Mouse (Mus musculus) kidney, embryonic 14.5 days (tissue): ENCODE data around the gene Npm1. TPM values are rescaled to one million over a fixed set of nuclear protein-coding genes. Genes with fewer than 3 reads are reported as not detected.

Experiments
- ATAC-seq: fragments of 200-750 bp; cut with Nextera tagmentation; 2 replicates; pipeline ENCODE4 v1.8.0; 2017; ENCODE audit warnings: moderate number of reproducible peaks, mild to moderate bottlenecking, moderate TSS enrichment, moderate library complexity; ENCODE audit not compliant: low FRiP score, low TSS enrichment
- H3K27ac ChIP-seq: fragments of 300-500 bp; sonication (generic); 2 replicates; pipeline ENCODE4 v1.5.1; 2014; ENCODE audit warnings: low read depth, mild to moderate bottlenecking, low read length, moderate library complexity, mixed read lengths
- H3K27me3 ChIP-seq: fragments of 300-500 bp; sonication (generic); 2 replicates; pipeline ENCODE4 v1.6.1; 2014; ENCODE audit warnings: mild to moderate bottlenecking, low read length; ENCODE audit not compliant: control insufficient read depth, insufficient read depth
- H3K36me3 ChIP-seq: fragments of 300-500 bp; sonication (generic); 2 replicates; pipeline ENCODE4 v1.6.1; 2014; ENCODE audit warnings: low read length, mixed read lengths; ENCODE audit not compliant: control insufficient read depth, insufficient read depth
- H3K4me1 ChIP-seq: fragments of 300-500 bp; sonication (generic); 2 replicates; pipeline ENCODE4 v1.6.1; 2014; ENCODE audit warnings: low read length, mixed read lengths; ENCODE audit not compliant: control insufficient read depth, insufficient read depth
- H3K4me2 ChIP-seq: fragments of 300-500 bp; sonication (generic); replicated peaks from 2 replicates; pipeline ENCODE4 v1.6.1; 2014; ENCODE audit warnings: low read depth, mild to moderate bottlenecking, low read length
- H3K4me3 ChIP-seq: fragments of 300-500 bp; sonication (generic); 2 replicates; pipeline ENCODE4 v1.5.1; 2014; ENCODE audit warnings: mild to moderate bottlenecking, low read length
- H3K9ac ChIP-seq: fragments of 300-500 bp; sonication (generic); 2 replicates; pipeline ENCODE4 v1.6.1; 2014; ENCODE audit warnings: low read depth, mild to moderate bottlenecking, low read length, moderate library complexity
- H3K9me3 ChIP-seq: fragments of 300-500 bp; sonication (generic); 2 replicates; pipeline ENCODE4 v1.6.1; 2016; ENCODE audit warnings: low read length; ENCODE audit not compliant: control insufficient read depth
- WGBS: fragments of 180-500 bp; shearing (Covaris S2); extraction: QIAGEN DNeasy Blood & Tissue Kit; methylation state at CpG from one replicate; pipeline ENCODE4 v1.1.7; 2014; 5-methylcytosine and 5-hydroxymethylcytosine counted together
- polyA plus RNA-seq: library from polyadenylated mRNA; unstranded; fragments of >200 nt; fragmentation: Nextera tagmentation; extraction: Ambion mirVana; gene quantifications from 2 replicates; pipeline ENCODE4 v1.2.1, GENCODE M21; 2014

The Npm1 gene
- polyA plus RNA-seq, 1 experiment from 2014 or later = 1,562 TPM

DNA sequence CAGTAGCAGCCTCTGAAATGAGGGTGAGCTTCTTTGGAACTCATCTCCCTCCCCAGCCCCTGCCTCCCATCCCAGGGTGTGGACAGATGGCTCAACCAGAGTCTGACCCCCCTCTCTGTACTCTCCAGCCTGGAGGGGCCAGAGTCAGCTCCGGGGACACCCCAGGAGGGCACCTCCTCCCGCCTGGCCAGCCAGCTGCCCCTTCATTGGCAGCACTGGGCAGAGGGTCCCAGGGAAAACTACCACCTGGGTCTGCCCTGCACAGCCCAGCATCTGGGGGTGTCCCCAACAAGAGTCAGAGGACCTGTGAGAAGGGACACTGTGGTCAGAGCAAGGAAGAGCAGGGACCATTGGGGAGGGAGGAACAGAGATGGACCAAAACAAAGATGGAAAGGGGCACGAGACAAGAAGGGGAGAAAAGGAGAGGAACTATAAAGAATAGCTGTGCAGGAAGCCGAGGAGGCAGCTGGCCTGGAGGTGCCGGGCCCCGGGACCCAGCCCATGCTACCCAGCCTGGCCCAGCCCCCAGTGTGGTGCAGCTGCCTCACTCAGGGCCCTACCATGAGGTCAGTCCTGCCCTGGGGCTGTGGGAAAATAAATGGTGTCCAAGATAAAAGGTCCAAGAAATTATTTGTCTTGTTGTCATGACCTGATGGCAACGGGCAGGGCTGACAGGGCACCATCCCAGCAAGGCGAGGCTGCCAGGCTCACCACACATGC, 30.2 kb downstream of the Npm1 start:
- H3K4me1 ChIP-seq = no peaks in the 10 kb centered on the region
- no peak overlapping the region for H3K4me2 ChIP-seq
- WGBS = 67% methylated on average over 8 of the region's 8 CpGs
- no peak overlapping the region for H3K4me3 ChIP-seq
- no peak overlapping the region for H3K9ac ChIP-seq
- no peaks in the 10 kb centered on the region for H3K9me3 ChIP-seq
- H3K36me3 ChIP-seq = no peaks in the 10 kb centered on the region
- no peaks in the 10 kb centered on the region for H3K27me3 ChIP-seq
- H3K27ac ChIP-seq = no peak overlapping the region
- ATAC-seq = no peak

DNA sequence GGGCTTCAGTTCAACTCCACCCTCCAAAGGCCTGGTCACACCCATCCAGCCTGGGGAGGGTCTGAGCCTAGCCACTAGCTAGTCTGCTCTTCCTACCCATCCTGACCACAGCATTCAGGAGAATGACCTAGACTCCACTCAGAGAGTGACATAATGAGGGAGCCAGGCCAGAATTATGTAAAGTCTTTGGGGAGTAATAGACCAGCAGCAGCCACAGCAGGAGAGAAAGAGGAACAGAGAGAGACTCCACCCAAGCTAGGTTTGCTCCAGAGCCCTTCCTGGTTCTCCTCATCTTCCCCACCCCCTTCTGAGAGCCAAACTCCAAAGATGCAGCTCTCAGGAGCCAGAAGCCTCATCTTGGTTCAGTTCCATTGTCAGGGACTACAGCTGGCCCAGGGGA, 35.9 kb downstream of the Npm1 start:
- no peaks in the 10 kb centered on the region for H3K27me3 ChIP-seq
- H3K9ac ChIP-seq = no peak overlapping the region
- H3K4me3 ChIP-seq = no peak overlapping the region
- no peak overlapping the region for H3K4me2 ChIP-seq
- H3K27ac ChIP-seq = no peak overlapping the region
- H3K9me3 ChIP-seq = no peaks in the 10 kb centered on the region
- ATAC-seq = no peak
- peaks cover 4% of the 10 kb centered on the region; the same call in 1 of the 2 replicates for H3K4me1 ChIP-seq
- no peaks in the 10 kb centered on the region for H3K36me3 ChIP-seq

DNA sequence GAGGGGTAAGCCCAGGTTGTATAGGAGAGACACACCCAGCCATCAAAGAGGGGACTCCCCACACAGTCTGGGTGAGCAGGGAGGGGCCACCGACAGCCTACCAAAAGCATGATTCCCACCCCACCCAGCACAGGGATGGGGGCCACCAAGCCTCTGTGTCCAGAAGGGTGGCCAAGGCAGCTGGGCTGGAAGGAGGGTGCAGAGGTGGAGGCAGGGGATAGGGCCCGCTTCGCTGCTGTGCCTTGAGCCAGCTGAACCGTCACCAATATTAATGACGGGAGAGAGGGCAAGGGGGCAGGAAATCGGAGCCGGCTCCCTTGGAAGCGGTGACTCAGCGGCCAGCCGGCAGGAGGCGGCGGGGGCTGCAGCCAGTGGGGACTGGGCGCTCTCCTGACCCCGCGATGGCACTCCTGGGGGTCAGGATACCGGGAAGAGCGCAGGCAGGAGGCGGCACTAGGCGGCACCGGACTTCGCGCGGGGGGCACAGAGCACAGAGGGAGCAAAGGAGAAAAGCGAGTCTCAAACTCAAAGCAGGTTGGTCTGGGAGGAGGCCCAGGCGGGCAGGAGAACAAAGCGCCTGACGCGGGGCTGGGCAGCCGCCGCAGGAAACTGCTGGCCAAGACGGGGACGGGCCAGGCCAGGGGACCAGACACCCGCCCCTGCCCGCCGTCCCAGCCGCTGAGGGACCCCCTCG, 40.3 kb downstream of the Npm1 start:
- H3K4me3 ChIP-seq = peak overlapping the region; percentile 27
- no peaks in the 10 kb centered on the region for H3K27me3 ChIP-seq
- WGBS = under 1% methylated on average over 37 of the region's 37 CpGs
- peak overlapping the region; percentile 66 for H3K4me2 ChIP-seq
- H3K9me3 ChIP-seq = no peaks in the 10 kb centered on the region
- H3K36me3 ChIP-seq = no peaks in the 10 kb centered on the region
- peaks cover 4% of the 10 kb centered on the region; the same call in 1 of the 2 replicates for H3K4me1 ChIP-seq
- H3K27ac ChIP-seq = no peak overlapping the region
- H3K9ac ChIP-seq = peak overlapping the region; percentile 38; the same call in 1 of the 2 replicates
- peak; percentile 89 for ATAC-seq

GRCm38 (mm10) chr11:33119556-33119955, 43.5 kb downstream of the Npm1 start:
- Histone ChIP-seq H3K27me3 (no peaks in the 10 kb centered on the region), H3K9ac (no peak overlapping the region), H3K4me2 (no peak overlapping the region), H3K9me3 (no peaks in the 10 kb centered on the region), H3K27ac (no peak overlapping the region), H3K36me3 (no peaks in the 10 kb centered on the region), H3K4me1 (peaks cover 4% of the 10 kb centered on the region; the same call in 1 of the 2 replicates), H3K4me3 (no peak overlapping the region)
- 59% methylated on average over 8 of the region's 8 CpGs for whole genome bisulfite sequencing
- no peak for ATAC-seq

DNA sequence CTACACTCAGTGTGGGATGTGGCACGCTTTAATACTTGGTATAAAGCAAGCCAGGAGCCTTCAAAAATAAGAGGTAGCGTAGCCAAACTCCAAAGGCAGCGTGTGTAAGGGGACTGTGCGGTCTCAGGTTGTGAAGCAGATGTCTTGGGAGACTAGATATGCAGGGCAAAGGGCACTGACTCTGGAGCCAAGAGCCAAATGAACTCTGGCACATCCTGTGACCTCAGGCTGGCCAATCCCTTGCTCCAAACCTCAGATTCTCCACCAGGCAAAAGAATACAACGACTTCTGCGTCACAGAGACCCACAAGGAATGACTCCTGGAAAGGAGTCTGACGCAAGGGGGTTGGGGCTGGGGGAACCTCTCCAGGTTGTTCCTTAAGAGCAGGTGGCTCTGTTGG, 43.9 kb downstream of the Npm1 start:
- Histone ChIP-seq H3K27me3 (no peaks in the 10 kb centered on the region), H3K9me3 (no peaks in the 10 kb centered on the region), H3K4me3 (no peak overlapping the region), H3K9ac (no peak overlapping the region), H3K4me1 (peaks cover 4% of the 10 kb centered on the region; the same call in 1 of the 2 replicates), H3K4me2 (no peak overlapping the region), H3K36me3 (no peaks in the 10 kb centered on the region), H3K27ac (no peak overlapping the region)
- WGBS = 80% methylated on average over 7 of the region's 7 CpGs
- ATAC-seq = no peak

DNA sequence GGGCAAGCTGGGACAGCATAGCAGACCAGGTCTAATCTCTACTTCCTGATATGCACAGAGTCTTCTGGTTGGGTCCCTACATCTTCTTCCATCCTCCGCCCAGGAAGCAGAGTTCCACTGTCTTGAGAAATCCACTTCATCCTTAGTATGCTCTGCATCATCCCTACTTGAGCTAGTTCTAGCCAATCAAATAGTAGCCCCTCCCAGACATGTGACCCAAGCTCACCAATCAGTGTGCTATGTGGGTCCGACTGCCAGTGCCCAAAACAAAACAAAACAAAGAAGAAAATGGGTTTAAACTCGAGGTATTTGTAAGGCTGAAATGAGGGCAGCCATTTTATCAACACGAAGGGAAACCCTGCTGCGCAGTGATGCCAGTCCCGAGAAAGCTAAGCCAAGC, 44.5 kb downstream of the Npm1 start:
- Histone ChIP-seq H3K4me1 (peaks cover 4% of the 10 kb centered on the region; the same call in 1 of the 2 replicates), H3K27ac (no peak overlapping the region), H3K36me3 (no peaks in the 10 kb centered on the region), H3K4me2 (no peak overlapping the region), H3K4me3 (no peak overlapping the region), H3K27me3 (no peaks in the 10 kb centered on the region), H3K9ac (no peak overlapping the region), H3K9me3 (no peaks in the 10 kb centered on the region)
- WGBS = 74% methylated on average over 6 of the region's 6 CpGs
- no peak for ATAC-seq

- 84% methylated on average over 3 of the region's 3 CpGs for WGBS
- no peak overlapping the region for H3K4me2 ChIP-seq
- H3K27me3 ChIP-seq = no peaks in the 10 kb centered on the region
- no peak overlapping the region for H3K27ac ChIP-seq
- no peak for ATAC-seq
- H3K4me3 ChIP-seq = no peak overlapping the region
- H3K9ac ChIP-seq = no peak overlapping the region
- no peaks in the 10 kb centered on the region for H3K4me1 ChIP-seq
- no peaks in the 10 kb centered on the region for H3K9me3 ChIP-seq
- H3K36me3 ChIP-seq = no peaks in the 10 kb centered on the region
Measured at GRCm38 (mm10) chr11:33115796-33116195, 47.2 kb downstream of the Npm1 start.

DNA sequence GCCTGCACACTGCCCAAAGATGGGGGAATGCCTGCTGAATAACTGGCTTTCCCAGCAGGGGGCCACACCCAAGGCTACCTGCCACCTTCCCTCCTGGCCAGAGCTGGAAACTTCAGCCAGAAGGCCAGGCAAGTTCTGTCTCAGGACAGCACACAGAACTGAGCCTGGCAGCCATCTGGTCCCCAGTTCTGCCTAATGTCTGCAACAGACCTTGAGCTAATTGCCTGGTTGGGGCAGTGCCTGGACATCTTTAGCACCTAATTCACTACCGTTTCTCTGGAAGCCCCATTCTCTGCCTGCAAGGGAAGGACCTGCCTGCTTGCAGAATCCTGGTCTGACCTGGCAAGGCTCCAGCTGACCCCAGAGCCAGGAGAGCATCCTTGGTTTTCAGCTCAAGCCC, 50.6 kb downstream of the Npm1 start:
- WGBS = 0% methylated on average over 1 of the region's 1 CpGs
- H3K9ac ChIP-seq = no peak overlapping the region
- no peak overlapping the region for H3K27ac ChIP-seq

DNA sequence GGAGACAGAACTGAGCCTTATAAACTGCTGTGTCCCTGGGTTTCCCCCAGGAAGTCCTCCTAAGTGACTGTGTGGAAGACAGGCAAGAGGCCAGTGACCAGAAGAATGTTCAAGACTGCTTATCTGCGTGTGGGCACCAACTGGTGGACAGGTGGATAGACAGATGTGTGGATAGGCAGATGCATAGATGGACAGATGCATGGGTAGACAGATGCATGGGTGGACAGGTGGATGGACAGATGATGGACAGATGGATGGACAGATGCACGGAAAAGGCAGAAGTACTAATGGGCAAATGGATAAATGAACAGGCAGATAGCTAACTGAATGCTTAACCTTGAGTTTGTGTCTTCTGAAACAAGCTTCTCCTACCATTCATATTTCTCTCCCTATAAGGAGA, 52.9 kb downstream of the Npm1 start:
- Histone ChIP-seq H3K9me3 (no peaks in the 10 kb centered on the region), H3K4me2 (no peak overlapping the region), H3K27me3 (no peaks in the 10 kb centered on the region), H3K4me1 (no peaks in the 10 kb centered on the region), H3K27ac (no peak overlapping the region), H3K9ac (no peak overlapping the region), H3K36me3 (no peaks in the 10 kb centered on the region), H3K4me3 (no peak overlapping the region)
- no peak for ATAC-seq
- 87% methylated on average over 2 of the region's 2 CpGs for WGBS

More for the DNA sequence above, 50.6 kb downstream of the Npm1 start:
- no peaks in the 10 kb centered on the region for H3K4me1 ChIP-seq
- no peak for ATAC-seq
- no peak overlapping the region for H3K4me2 ChIP-seq
- no peaks in the 10 kb centered on the region for H3K36me3 ChIP-seq
- H3K9me3 ChIP-seq = no peaks in the 10 kb centered on the region
- H3K27me3 ChIP-seq = no peaks in the 10 kb centered on the region
- no peak overlapping the region for H3K4me3 ChIP-seq
